Mouse (Mus musculus) layer of hippocampus, adult 11-12 months (tissue): ENCODE data around the gene Maml1.
A peak's percentile ranks its signal among the peaks of the same experiment; 100 is the strongest.

Experiments used
- DNase-seq: peaks from one replicate; pipeline ENCODE4 v3.0.0; 2022; ENCODE audit warnings: low spot score

Gene Maml1

GRCm38 (mm10) chr11:50280053-50280452 lies 12.1 kb downstream of the Maml1 start:
- DNase-seq: no peak

GRCm38 (mm10) chr11:50279005-50279404 lies 13.1 kb downstream of the Maml1 start:
- DNase-seq: no peak

GRCm38 (mm10) chr11:50277706-50278105 lies 14.4 kb downstream of the Maml1 start:
- no peak for DNase-seq

GRCm38 (mm10) chr11:50277025-50277424 lies 15.1 kb downstream of the Maml1 start:
- no peak for DNase-seq

- no peak for DNase-seq
These were observed 16.5 kb downstream of the Maml1 start for GRCm38 (mm10) chr11:50275568-50276151.

- DNase-seq: no peak
These were observed 17.0 kb downstream of the Maml1 start for GRCm38 (mm10) chr11:50275077-50275476.

- no peak for DNase-seq
These were observed 19.3 kb downstream of the Maml1 start for GRCm38 (mm10) chr11:50272819-50273218.

GRCm38 (mm10) chr11:50269885-50270284 lies 22.2 kb downstream of the Maml1 start:
- no peak for DNase-seq

GRCm38 (mm10) chr11:50269163-50269562 lies 22.9 kb downstream of the Maml1 start:
- no peak for DNase-seq

GRCm38 (mm10) chr11:50266997-50267396 lies 25.1 kb downstream of the Maml1 start:
- DNase-seq: no peak

GRCm38 (mm10) chr11:50265931-50266330 lies 26.2 kb downstream of the Maml1 start:
- peak; percentile 40 for DNase-seq

- DNase-seq: no peak
These were observed 28.9 kb downstream of the Maml1 start for GRCm38 (mm10) chr11:50263198-50263597.

GRCm38 (mm10) chr11:50262020-50262419 lies 30.1 kb downstream of the Maml1 start:
- DNase-seq: no peak

GRCm38 (mm10) chr11:50258310-50258709 lies 33.8 kb downstream of the Maml1 start:
- peak; percentile 67 for DNase-seq

- no peak for DNase-seq
These were observed 35.5 kb downstream of the Maml1 start for GRCm38 (mm10) chr11:50256615-50257014.

GRCm38 (mm10) chr11:50254010-50254580 lies 38.0 kb downstream of the Maml1 start:
- DNase-seq: peak; percentile 79

- DNase-seq: no peak
These were observed 38.7 kb downstream of the Maml1 start for GRCm38 (mm10) chr11:50253393-50253792.

GRCm38 (mm10) chr11:50252684-50253265 lies 39.3 kb downstream of the Maml1 start:
- DNase-seq: no peak

- no peak for DNase-seq
These were observed 39.9 kb downstream of the Maml1 start for GRCm38 (mm10) chr11:50252166-50252565.

- no peak for DNase-seq
These were observed 43.5 kb downstream of the Maml1 start for GRCm38 (mm10) chr11:50248473-50249171.

GRCm38 (mm10) chr11:50245269-50245668 lies 46.8 kb downstream of the Maml1 start:
- DNase-seq: no peak

- DNase-seq: no peak
These were observed 48.2 kb downstream of the Maml1 start for GRCm38 (mm10) chr11:50243926-50244325.
